Mouse (Mus musculus) stomach, embryonic 14.5 days (tissue): ENCODE results near the gene Atp1a1. TPM values are rescaled to one million over a fixed set of nuclear protein-coding genes. Genes with fewer than 3 reads are reported as not detected.

Source experiments
- ATAC-seq: fragments of 200-750 bp; cut with Nextera tagmentation; 2 replicates; pipeline ENCODE4 v1.8.0; 2017; ENCODE audit warnings: low read depth, moderate TSS enrichment; ENCODE audit not compliant: insufficient number of reproducible peaks, insufficient read depth, low FRiP score
- H3K27ac ChIP-seq: fragments of 300-500 bp; sonication (generic); 2 replicates; pipeline ENCODE4 v1.5.1; 2014; ENCODE audit warnings: mild to moderate bottlenecking, low read length, moderate library complexity, mixed read lengths
- H3K27me3 ChIP-seq: fragments of 300-500 bp; sonication (generic); 2 replicates; pipeline ENCODE4 v1.6.1; 2014; ENCODE audit warnings: low read length, control low read depth, mixed read lengths; ENCODE audit not compliant: control insufficient read depth, insufficient read depth
- H3K36me3 ChIP-seq: fragments of 300-500 bp; sonication (generic); 2 replicates; pipeline ENCODE4 v1.6.1; 2014; ENCODE audit warnings: mild to moderate bottlenecking, control low read depth, low read length, moderate library complexity, mixed read lengths; ENCODE audit not compliant: control insufficient read depth, insufficient read depth
- H3K4me1 ChIP-seq: fragments of 300-500 bp; sonication (generic); 2 replicates; pipeline ENCODE4 v1.6.1; 2014; ENCODE audit warnings: low read length, control low read depth, mixed read lengths; ENCODE audit not compliant: control insufficient read depth, insufficient read depth
- H3K4me2 ChIP-seq: fragments of 300-500 bp; sonication (generic); replicated peaks from 2 replicates; pipeline ENCODE4 v1.6.1; 2014; ENCODE audit warnings: low read depth, low read length, control low read depth
- H3K4me3 ChIP-seq: fragments of 300-500 bp; sonication (generic); 2 replicates; pipeline ENCODE4 v1.5.1; 2014; ENCODE audit warnings: low read depth, low read length, control low read depth
- H3K9ac ChIP-seq: fragments of 300-500 bp; sonication (generic); replicated peaks from 2 replicates; pipeline ENCODE4 v1.6.1; 2014; ENCODE audit warnings: low read depth, mild to moderate bottlenecking, control low read depth, low read length, moderate library complexity, mixed read lengths
- H3K9me3 ChIP-seq: fragments of 300-500 bp; sonication (generic); 2 replicates; pipeline ENCODE4 v1.6.1; 2016; ENCODE audit warnings: low read depth, low read length, control low read depth; ENCODE audit not compliant: control insufficient read depth
- WGBS: fragments of 180-500 bp; shearing (Covaris S2); extraction: QIAGEN DNeasy Blood & Tissue Kit; methylation state at CpG from one replicate; pipeline ENCODE4 v1.1.7; 2014; 5-methylcytosine and 5-hydroxymethylcytosine counted together
- polyA plus RNA-seq: library from polyadenylated mRNA; unstranded; fragments of >200 nt; fragmentation: Nextera tagmentation; extraction: Ambion mirVana; gene quantifications from 2 replicates; pipeline ENCODE4 v1.2.1, GENCODE M21; 2014

The Atp1a1 gene
- polyA plus RNA-seq, 1 experiment from 2014 or later: 167 TPM

- H3K36me3 ChIP-seq: peaks cover 45% of the 10 kb centered on the region
- no peak overlapping the region for H3K4me2 ChIP-seq
- H3K4me1 ChIP-seq: no peaks in the 10 kb centered on the region
- 77% methylated on average over 3 of the region's 3 CpGs for WGBS
- no peak overlapping the region for H3K4me3 ChIP-seq
- no peaks in the 10 kb centered on the region for H3K27me3 ChIP-seq
- no peaks in the 10 kb centered on the region; the same call in 1 of the 2 replicates for H3K9me3 ChIP-seq
- no peak overlapping the region for H3K9ac ChIP-seq
- no peak for ATAC-seq
- H3K27ac ChIP-seq: no peak overlapping the region
Measured at GRCm38 (mm10) chr3:101574463-101575193, 29.9 kb downstream of the Atp1a1 start.

GRCm38 (mm10) chr3:101572991-101573390, 31.5 kb downstream of the Atp1a1 start:
- H3K9ac ChIP-seq: no peak overlapping the region
- peaks cover 28% of the 10 kb centered on the region for H3K36me3 ChIP-seq
- WGBS: 70% methylated on average over 5 of the region's 5 CpGs
- no peak overlapping the region for H3K27ac ChIP-seq
- no peak overlapping the region for H3K4me2 ChIP-seq
- H3K9me3 ChIP-seq: no peaks in the 10 kb centered on the region; the same call in 1 of the 2 replicates
- no peaks in the 10 kb centered on the region for H3K27me3 ChIP-seq
- ATAC-seq: no peak
- H3K4me1 ChIP-seq: no peaks in the 10 kb centered on the region
- no peak overlapping the region for H3K4me3 ChIP-seq

GRCm38 (mm10) chr3:101572174-101572626, 32.3 kb downstream of the Atp1a1 start:
- ATAC-seq: peak; percentile 48; the same call in 1 of the 2 replicates
- no peaks in the 10 kb centered on the region for H3K27me3 ChIP-seq
- H3K9me3 ChIP-seq: no peaks in the 10 kb centered on the region; the same call in 1 of the 2 replicates
- no peak overlapping the region for H3K4me2 ChIP-seq
- H3K9ac ChIP-seq: no peak overlapping the region
- no peaks in the 10 kb centered on the region for H3K4me1 ChIP-seq
- 55% methylated on average over 7 of the region's 7 CpGs for WGBS
- no peak overlapping the region for H3K27ac ChIP-seq
- H3K36me3 ChIP-seq: peaks cover 20% of the 10 kb centered on the region
- no peak overlapping the region for H3K4me3 ChIP-seq

- Histone ChIP-seq H3K36me3 (peaks cover 14% of the 10 kb centered on the region), H3K4me2 (no peak overlapping the region), H3K4me3 (no peak overlapping the region), H3K4me1 (no peaks in the 10 kb centered on the region), H3K27ac (no peak overlapping the region), H3K27me3 (no peaks in the 10 kb centered on the region), H3K9ac (no peak overlapping the region), H3K9me3 (no peaks in the 10 kb centered on the region; the same call in 1 of the 2 replicates)
- 47% methylated on average over 8 of the region's 8 CpGs for WGBS
- ATAC-seq: peak; percentile 42; the same call in 1 of the 2 replicates
Measured at GRCm38 (mm10) chr3:101571515-101572130, 32.9 kb downstream of the Atp1a1 start.

- H3K4me2 ChIP-seq: no peak overlapping the region
- no peak for ATAC-seq
Measured at GRCm38 (mm10) chr3:101570747-101571514, 33.6 kb downstream of the Atp1a1 start.

GRCm38 (mm10) chr3:101570246-101570645, 34.2 kb downstream of the Atp1a1 start:
- ATAC-seq: no peak
- 96% methylated on average over 3 of the region's 3 CpGs for WGBS

More at GRCm38 (mm10) chr3:101570747-101571514, 33.6 kb downstream of the Atp1a1 start:
- no peak overlapping the region for H3K27ac ChIP-seq
- H3K4me1 ChIP-seq: no peaks in the 10 kb centered on the region
- no peaks in the 10 kb centered on the region for H3K27me3 ChIP-seq
- WGBS: 79% methylated on average over 6 of the region's 6 CpGs
- H3K4me3 ChIP-seq: no peak overlapping the region
- no peak overlapping the region for H3K9ac ChIP-seq
- H3K9me3 ChIP-seq: no peaks in the 10 kb centered on the region; the same call in 1 of the 2 replicates
- H3K36me3 ChIP-seq: peaks cover 8% of the 10 kb centered on the region

GRCm38 (mm10) chr3:101568627-101569026, 35.9 kb downstream of the Atp1a1 start:
- ATAC-seq: no peak

More at GRCm38 (mm10) chr3:101570246-101570645, 34.2 kb downstream of the Atp1a1 start:
- Histone ChIP-seq H3K27ac (no peak overlapping the region), H3K9me3 (no peaks in the 10 kb centered on the region; the same call in 1 of the 2 replicates), H3K4me3 (no peak overlapping the region), H3K27me3 (no peaks in the 10 kb centered on the region), H3K4me2 (no peak overlapping the region), H3K4me1 (no peaks in the 10 kb centered on the region), H3K9ac (no peak overlapping the region), H3K36me3 (peaks cover 1% of the 10 kb centered on the region)

GRCm38 (mm10) chr3:101564011-101564410, 40.5 kb downstream of the Atp1a1 start:
- no peak for ATAC-seq
- H3K36me3 ChIP-seq: no peaks in the 10 kb centered on the region
- WGBS: 94% methylated on average over 2 of the region's 2 CpGs

More at GRCm38 (mm10) chr3:101568627-101569026, 35.9 kb downstream of the Atp1a1 start:
- Histone ChIP-seq H3K27me3 (no peaks in the 10 kb centered on the region), H3K4me2 (no peak overlapping the region), H3K36me3 (no peaks in the 10 kb centered on the region), H3K9me3 (no peaks in the 10 kb centered on the region; the same call in 1 of the 2 replicates), H3K4me1 (no peaks in the 10 kb centered on the region), H3K9ac (no peak overlapping the region), H3K27ac (no peak overlapping the region), H3K4me3 (no peak overlapping the region)
- WGBS: 85% methylated on average over 4 of the region's 4 CpGs

More at GRCm38 (mm10) chr3:101564011-101564410, 40.5 kb downstream of the Atp1a1 start:
- no peak overlapping the region for H3K27ac ChIP-seq
- no peaks in the 10 kb centered on the region for H3K9me3 ChIP-seq
- H3K27me3 ChIP-seq: no peaks in the 10 kb centered on the region
- no peak overlapping the region for H3K9ac ChIP-seq
- peaks cover 10% of the 10 kb centered on the region for H3K4me1 ChIP-seq
- H3K4me2 ChIP-seq: no peak overlapping the region
- no peak overlapping the region for H3K4me3 ChIP-seq
